Mouse (Mus musculus) heart, adult 2 months (tissue): ENCODE measurements around the gene Fau.

Experiments used
- CTCF ChIP-seq: fragments of 200-600 bp; IDR thresholded peaks from 2 replicates; pipeline ENCODE4 v1.8.1; 2022; ENCODE audit warnings: antibody characterized with exemption, mild to moderate bottlenecking, moderate library complexity
- EP300 ChIP-seq: fragments of 200-500 bp; IDR thresholded peaks from 2 replicates; pipeline ENCODE4 v1.6.1; 2011; ENCODE audit warnings: low read depth, low read length, control low read depth; ENCODE audit not compliant: insufficient read depth
- POLR2A ChIP-seq: fragments of 200-500 bp; IDR thresholded peaks from 2 replicates; pipeline ENCODE4 v1.6.1; 2011; ENCODE audit warnings: mild to moderate bottlenecking, low read depth, low read length, control low read depth; ENCODE audit not compliant: insufficient read depth

DNA sequence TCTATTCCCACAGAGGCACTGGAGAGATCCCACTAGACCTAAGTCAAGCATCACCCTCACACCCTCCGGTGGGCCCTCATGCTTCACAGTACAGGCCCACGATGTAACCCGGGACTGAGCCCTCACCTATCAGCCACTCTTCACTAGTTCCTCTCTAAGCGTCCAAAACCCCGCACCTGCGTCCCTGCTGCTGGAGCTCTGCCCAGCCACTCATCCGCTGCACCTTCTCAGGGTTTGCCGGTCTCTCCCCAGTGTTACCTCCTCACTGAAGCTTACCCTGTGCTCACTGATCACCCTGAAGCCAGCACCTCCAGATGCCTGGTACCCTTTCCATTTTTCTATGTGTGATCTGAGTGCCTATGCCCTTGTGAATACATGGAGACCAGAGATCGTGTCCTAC, 15.4 kb upstream of the Fau start:
- TF ChIP-seq CTCF, result no peak
- no peak for TF ChIP-seq EP300
- no peak for TF ChIP-seq POLR2A
